Mouse (Mus musculus) midbrain, embryonic 11.5 days (tissue): ENCODE measurements around the gene Eif2s2. TPM values are rescaled to one million over a fixed set of nuclear protein-coding genes. Genes with fewer than 3 reads are reported as not detected.
"Not testable (repeated sequence)": the region's sequence is repeated elsewhere in the genome, so short reads cannot be mapped to it uniquely, and the experiment has no call there.

ENCODE experiments used
- ATAC-seq: fragments of 200-750 bp; cut with Nextera tagmentation; 2 replicates; pipeline ENCODE4 v1.8.0; 2017; ENCODE audit warnings: moderate TSS enrichment, moderate library complexity; ENCODE audit not compliant: low FRiP score
- DNase-seq: peaks from one replicate; pipeline ENCODE4 v3.0.0; 2015; ENCODE audit warnings: low spot score; ENCODE audit errors: missing footprints
- H3K27ac ChIP-seq: fragments of 300-500 bp; sonication (generic); 2 replicates; pipeline ENCODE4 v1.5.1; 2014; ENCODE audit warnings: low read depth, low read length
- H3K27me3 ChIP-seq: fragments of 300-500 bp; sonication (generic); 2 replicates; pipeline ENCODE4 v1.6.1; 2014; ENCODE audit warnings: mild to moderate bottlenecking, low read length, moderate library complexity, mixed read lengths; ENCODE audit not compliant: control insufficient read depth, insufficient read depth
- H3K36me3 ChIP-seq: fragments of 300-500 bp; sonication (generic); 2 replicates; pipeline ENCODE4 v1.6.1; 2014; ENCODE audit warnings: mild to moderate bottlenecking, low read length, moderate library complexity, mixed read lengths; ENCODE audit not compliant: control insufficient read depth, insufficient read depth
- H3K4me1 ChIP-seq: fragments of 300-500 bp; sonication (generic); 2 replicates; pipeline ENCODE4 v1.6.1; 2014; ENCODE audit warnings: low read length; ENCODE audit not compliant: control insufficient read depth, insufficient read depth
- H3K4me2 ChIP-seq: fragments of 300-500 bp; sonication (generic); 2 replicates; pipeline ENCODE4 v1.6.1; 2014; ENCODE audit warnings: mild to moderate bottlenecking, moderate library complexity
- H3K4me3 ChIP-seq: fragments of 300-500 bp; sonication (generic); 2 replicates; pipeline ENCODE4 v1.5.1; 2014; ENCODE audit warnings: low read depth, low read length
- H3K9ac ChIP-seq: fragments of 300-500 bp; sonication (generic); 2 replicates; pipeline ENCODE4 v1.6.1; 2014; ENCODE audit warnings: low read length
- H3K9me3 ChIP-seq: fragments of 300-500 bp; sonication (generic); 2 replicates; pipeline ENCODE4 v1.6.1; 2016; ENCODE audit warnings: low read length; ENCODE audit not compliant: control insufficient read depth
- WGBS: fragments of 180-500 bp; shearing (Covaris S2); extraction: QIAGEN DNeasy Blood & Tissue Kit; methylation state at CpG from one replicate; pipeline ENCODE4 v1.1.7; 2014; 5-methylcytosine and 5-hydroxymethylcytosine counted together
- polyA plus RNA-seq: library from polyadenylated mRNA; unstranded; fragments of >200 nt; fragmentation: Nextera tagmentation; extraction: Ambion mirVana; gene quantifications from 2 replicates; pipeline ENCODE4 v1.2.1, GENCODE M21; 2014

Gene Eif2s2
- polyA plus RNA-seq, 1 experiment from 2014 or later, result 135 TPM

- ATAC-seq (no peak), DNase-seq (no peak)
- H3K36me3 ChIP-seq, result no peaks in the 10 kb centered on the region
- H3K4me1 ChIP-seq, result peaks cover 5% of the 10 kb centered on the region; the same call in 1 of the 2 replicates
- no peaks in the 10 kb centered on the region for H3K27me3 ChIP-seq
- 50% methylated on average over 7 of the region's 7 CpGs for WGBS
- no peak overlapping the region for H3K27ac ChIP-seq
- no peak overlapping the region for H3K9ac ChIP-seq
- H3K9me3 ChIP-seq, result no peaks in the 10 kb centered on the region
- no peak overlapping the region for H3K4me3 ChIP-seq
- no peak overlapping the region for H3K4me2 ChIP-seq
Observed at GRCm38 (mm10) chr2:154925411-154926031, 32.8 kb upstream of the Eif2s2 start.

GRCm38 (mm10) chr2:154922134-154922533 lies 29.4 kb upstream of the Eif2s2 start:
- not testable (repeated sequence) for H3K36me3 ChIP-seq, DNase-seq, H3K4me2 ChIP-seq, ATAC-seq, H3K27me3 ChIP-seq, H3K27ac ChIP-seq, H3K9ac ChIP-seq, H3K9me3 ChIP-seq, H3K4me3 ChIP-seq, H3K4me1 ChIP-seq
- WGBS, result no CpG with 5 or more reads among the region's 4 CpGs

GRCm38 (mm10) chr2:154920896-154921295 lies 28.2 kb upstream of the Eif2s2 start:
- no peak for ATAC-seq
- WGBS, result 88% methylated on average over 7 of the region's 7 CpGs
- no peaks in the 10 kb centered on the region for H3K27me3 ChIP-seq

GRCm38 (mm10) chr2:154917866-154918641 lies 25.3 kb upstream of the Eif2s2 start:
- no peaks in the 10 kb centered on the region for H3K27me3 ChIP-seq
- ATAC-seq, result no peak
- no peak overlapping the region for H3K4me2 ChIP-seq
- H3K36me3 ChIP-seq, result no peaks in the 10 kb centered on the region
- no peaks in the 10 kb centered on the region for H3K4me1 ChIP-seq
- DNase-seq, result no peak
- H3K4me3 ChIP-seq, result no peak overlapping the region
- WGBS, result 85% methylated on average over 13 of the region's 13 CpGs
- H3K9ac ChIP-seq, result no peak overlapping the region
- no peaks in the 10 kb centered on the region for H3K9me3 ChIP-seq
- H3K27ac ChIP-seq, result no peak overlapping the region

More at GRCm38 (mm10) chr2:154920896-154921295, 28.2 kb upstream of the Eif2s2 start:
- H3K4me1 ChIP-seq, result peaks cover 4% of the 10 kb centered on the region; the same call in 1 of the 2 replicates
- no peak overlapping the region for H3K4me3 ChIP-seq
- no peak overlapping the region for H3K4me2 ChIP-seq
- H3K27ac ChIP-seq, result no peak overlapping the region
- no peaks in the 10 kb centered on the region for H3K9me3 ChIP-seq
- no peak for DNase-seq
- no peak overlapping the region for H3K9ac ChIP-seq
- no peaks in the 10 kb centered on the region for H3K36me3 ChIP-seq

GRCm38 (mm10) chr2:154916547-154916946 lies 23.8 kb upstream of the Eif2s2 start:
- Histone ChIP-seq H3K9me3 (no peaks in the 10 kb centered on the region), H3K4me1 (no peaks in the 10 kb centered on the region), H3K27ac (no peak overlapping the region), H3K4me2 (no peak overlapping the region), H3K36me3 (no peaks in the 10 kb centered on the region), H3K9ac (no peak overlapping the region), H3K27me3 (no peaks in the 10 kb centered on the region), H3K4me3 (no peak overlapping the region)
- 26% methylated on average over 2 of the region's 2 CpGs for WGBS
- ATAC-seq (no peak), DNase-seq (no peak)

DNA sequence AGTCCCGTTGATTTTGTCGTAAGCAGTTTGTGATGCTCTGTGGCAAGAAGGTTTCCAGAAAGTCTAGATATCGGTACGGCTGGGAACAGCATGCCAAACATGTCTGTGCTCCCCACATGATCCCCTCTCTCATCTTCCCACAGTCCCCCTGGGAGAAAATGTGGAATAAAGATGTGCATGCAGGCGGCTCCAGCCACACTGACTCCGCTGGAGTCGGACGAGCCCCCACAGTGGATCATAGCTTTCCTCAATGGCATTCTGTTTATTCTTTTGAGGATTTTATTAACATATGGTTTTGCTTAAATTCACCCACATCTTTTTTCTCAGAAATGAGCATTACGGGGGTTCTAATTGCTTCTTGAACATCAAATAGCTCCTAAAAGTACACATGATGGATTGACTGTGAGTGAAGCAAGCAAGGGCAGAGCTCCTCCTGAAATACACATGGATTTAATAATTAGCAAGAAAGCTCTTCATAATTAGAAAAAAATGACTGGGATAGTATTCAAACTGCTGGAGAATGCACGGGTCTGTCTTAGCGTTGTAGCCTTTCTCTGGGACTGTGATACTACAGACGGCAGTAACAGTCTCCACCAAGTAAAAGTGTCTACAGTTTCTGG lies 23.3 kb upstream of the Eif2s2 start:
- H3K9me3 ChIP-seq, result no peaks in the 10 kb centered on the region
- no peak overlapping the region for H3K9ac ChIP-seq
- DNase-seq (no peak), ATAC-seq (no peak)
- no peaks in the 10 kb centered on the region for H3K36me3 ChIP-seq
- H3K27ac ChIP-seq, result no peak overlapping the region
- H3K4me2 ChIP-seq, result no peak overlapping the region
- no peaks in the 10 kb centered on the region for H3K4me1 ChIP-seq
- no peaks in the 10 kb centered on the region for H3K27me3 ChIP-seq
- H3K4me3 ChIP-seq, result no peak overlapping the region
- WGBS, result 82% methylated on average over 12 of the region's 12 CpGs

DNA sequence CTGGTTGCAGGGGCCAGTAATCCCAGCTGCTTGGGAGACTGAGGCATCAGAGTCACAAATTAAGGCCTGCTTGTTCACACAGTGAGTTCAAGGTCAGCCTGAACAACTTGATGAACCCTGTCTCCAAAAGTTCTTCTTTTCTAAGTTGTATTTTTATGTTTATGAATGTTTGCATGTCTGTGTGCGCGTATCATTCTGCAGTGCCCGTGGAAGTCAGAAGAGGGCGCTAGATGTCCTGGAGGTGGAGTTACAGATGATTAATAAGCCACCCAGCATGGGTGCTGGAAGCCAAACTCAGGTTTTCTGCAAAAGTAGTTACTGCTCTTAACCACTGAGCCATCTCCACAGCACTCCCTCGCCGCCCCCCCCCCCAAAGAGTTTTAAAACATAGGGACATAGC lies 17.1 kb upstream of the Eif2s2 start:
- no peaks in the 10 kb centered on the region for H3K36me3 ChIP-seq
- WGBS, result 77% methylated on average over 6 of the region's 6 CpGs

DNA sequence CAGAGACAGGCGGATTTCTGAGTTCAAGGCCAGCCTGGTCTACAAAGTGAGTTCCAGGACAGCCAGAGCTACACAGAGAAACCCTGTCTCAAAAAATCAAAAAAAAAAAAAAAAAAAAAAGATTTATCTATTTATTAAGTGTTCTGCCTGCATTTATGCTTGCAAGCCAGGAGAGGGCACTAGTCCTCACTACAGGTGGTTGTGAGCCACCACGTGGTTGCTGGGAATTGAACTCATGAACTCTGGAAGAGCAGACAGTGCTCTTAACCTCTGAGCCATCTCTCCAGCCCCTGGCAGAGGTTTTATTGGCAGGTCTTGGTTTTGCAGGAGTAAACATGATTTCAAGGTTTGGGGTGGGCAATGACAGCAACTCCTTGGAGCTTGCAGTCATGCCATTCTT lies 15.5 kb upstream of the Eif2s2 start:
- not testable (repeated sequence) for H3K27me3 ChIP-seq, H3K36me3 ChIP-seq, ATAC-seq, H3K4me3 ChIP-seq, H3K4me2 ChIP-seq, H3K27ac ChIP-seq, DNase-seq, H3K9me3 ChIP-seq, H3K4me1 ChIP-seq, H3K9ac ChIP-seq
- WGBS, result 50% methylated on average over 2 of the region's 2 CpGs

More for the DNA sequence above, 17.1 kb upstream of the Eif2s2 start:
- Histone ChIP-seq H3K9me3 (no peaks in the 10 kb centered on the region), H3K4me3 (no peak overlapping the region), H3K27me3 (no peaks in the 10 kb centered on the region), H3K4me1 (no peaks in the 10 kb centered on the region), H3K9ac (no peak overlapping the region), H3K27ac (no peak overlapping the region), H3K4me2 (no peak overlapping the region)
- no peak for DNase-seq
- no peak for ATAC-seq

DNA sequence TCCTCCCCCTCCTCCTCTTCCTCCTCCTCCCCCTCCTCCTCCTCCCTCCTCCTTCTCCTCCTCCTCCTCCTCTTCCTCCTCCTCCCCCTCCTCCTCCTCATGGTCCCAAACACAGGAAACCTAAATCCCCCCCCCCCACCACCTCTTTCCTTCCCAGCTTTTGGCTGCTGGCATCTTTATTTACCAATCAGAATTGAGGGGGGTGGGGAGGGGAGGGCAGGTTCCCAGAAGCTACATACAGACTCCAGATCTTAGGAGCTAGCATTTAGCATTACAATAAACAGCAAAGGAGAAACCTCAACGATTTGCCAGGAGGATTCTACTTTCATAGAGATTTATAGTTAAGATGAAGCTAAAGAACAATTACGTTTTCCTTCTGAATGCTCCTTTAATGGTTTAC lies 13.1 kb upstream of the Eif2s2 start:
- DNase-seq, result no peak
- no peaks in the 10 kb centered on the region for H3K36me3 ChIP-seq
- 45% methylated on average over 2 of the region's 2 CpGs for WGBS
- no peaks in the 10 kb centered on the region for H3K9me3 ChIP-seq
- H3K9ac ChIP-seq, result no peak overlapping the region
- no peak overlapping the region for H3K4me3 ChIP-seq
- ATAC-seq, result no peak
- no peaks in the 10 kb centered on the region for H3K27me3 ChIP-seq
- H3K4me1 ChIP-seq, result no peaks in the 10 kb centered on the region
- no peak overlapping the region for H3K4me2 ChIP-seq
- H3K27ac ChIP-seq, result no peak overlapping the region
